Mouse (Mus musculus): Measurements from ENCODE around the gene Stac. TPM values are rescaled to one million over a fixed set of nuclear protein-coding genes. Genes with fewer than 3 reads are reported as not detected.

The Stac gene
- polyA plus RNA-seq, 1 experiment from 2014 or later = 0.35 TPM

DNA sequence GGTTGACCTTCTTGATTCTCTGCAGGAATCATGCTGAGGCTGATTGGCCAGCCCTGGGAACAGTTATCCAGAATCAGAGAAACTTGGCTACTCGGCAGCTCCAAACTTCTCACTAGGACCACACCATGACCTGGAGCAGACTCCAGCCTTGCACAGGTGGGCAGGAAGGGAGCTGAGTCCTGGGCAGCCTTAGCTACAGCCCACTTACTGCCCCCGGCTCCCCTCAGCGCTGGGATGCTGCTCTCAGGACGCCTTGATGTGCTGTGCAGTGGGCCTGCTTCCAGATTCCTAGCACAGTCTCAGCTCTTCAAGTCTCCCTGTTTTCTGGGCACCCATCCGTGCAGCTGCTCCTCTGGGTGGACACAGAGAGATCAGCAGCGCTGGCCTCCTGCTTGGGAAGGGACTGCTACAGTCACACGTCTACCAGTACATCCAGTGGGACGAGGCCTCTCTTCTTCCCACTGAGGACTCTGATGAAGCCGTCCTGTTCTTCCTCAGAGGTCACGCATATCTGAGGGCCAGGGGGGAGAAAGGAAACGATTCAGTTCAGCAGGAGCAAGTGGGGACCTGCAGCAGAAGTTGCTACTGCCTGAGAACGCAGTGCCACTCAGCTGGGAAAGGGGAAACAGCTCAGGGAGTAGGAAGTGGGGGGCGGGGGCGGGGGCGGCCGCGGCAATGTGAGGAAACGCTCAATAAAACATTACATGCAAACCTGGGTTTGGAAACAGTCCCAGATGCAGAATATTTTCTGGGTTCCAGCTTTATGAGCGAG is 127.7 kb downstream of the Stac start:
- no peaks in the 10 kb centered on the region for H3K9me3 ChIP-seq (replicated peaks; ENCODE audit: control insufficient read depth, low read length)
- H3K4me1 ChIP-seq (ENCODE audit: control insufficient read depth, insufficient read depth, low read length) = no peaks in the 10 kb centered on the region
- ATAC-seq (replicated peaks; ENCODE audit: insufficient number of reproducible peaks, low FRiP score, low TSS enrichment, low read depth) = no peak
- H3K4me3 ChIP-seq (ENCODE audit: low read depth, low read length) = no peak overlapping the region
- DNase-seq (ENCODE audit: low spot score) = no peak
- 59% methylated on average over 19 of the region's 19 CpGs for WGBS
- no peak overlapping the region for H3K9ac ChIP-seq (replicated peaks; ENCODE audit: low read length)
- H3K27ac ChIP-seq (replicated peaks; ENCODE audit: low read depth, low read length) = no peak overlapping the region
- no peak overlapping the region for H3K4me2 ChIP-seq (ENCODE audit: low read depth, low read length)
- no peaks in the 10 kb centered on the region for H3K36me3 ChIP-seq (replicated peaks; ENCODE audit: control insufficient read depth, insufficient read depth, low read depth, low read length)
- no peaks in the 10 kb centered on the region for H3K27me3 ChIP-seq (ENCODE audit: control insufficient read depth, insufficient read depth, low read length)

- 49% methylated on average over 3 of the region's 3 CpGs for WGBS
- Histone ChIP-seq H3K9ac (replicated peaks; ENCODE audit: low read length) (no peak overlapping the region), H3K4me2 (ENCODE audit: low read depth, low read length) (no peak overlapping the region), H3K4me3 (ENCODE audit: low read depth, low read length) (no peak overlapping the region), H3K27ac (replicated peaks; ENCODE audit: low read depth, low read length) (no peak overlapping the region), H3K27me3 (ENCODE audit: control insufficient read depth, insufficient read depth, low read length) (no peaks in the 10 kb centered on the region), H3K4me1 (ENCODE audit: control insufficient read depth, insufficient read depth, low read length) (no peaks in the 10 kb centered on the region), H3K9me3 (replicated peaks; ENCODE audit: control insufficient read depth, low read length) (no peaks in the 10 kb centered on the region), H3K36me3 (replicated peaks; ENCODE audit: control insufficient read depth, insufficient read depth, low read depth, low read length) (no peaks in the 10 kb centered on the region)
- DNase-seq (ENCODE audit: low spot score) (peak; percentile 33), ATAC-seq (replicated peaks; ENCODE audit: insufficient number of reproducible peaks, low FRiP score, low TSS enrichment, low read depth) (no peak; the same call in 1 of the 2 replicates)
Observed at GRCm38 (mm10) chr9:111556699-111557098, 133.4 kb downstream of the Stac start.

- H3K4me3 ChIP-seq (ENCODE audit: low read depth, low read length) = no peak overlapping the region
- no peak overlapping the region for H3K9ac ChIP-seq (replicated peaks; ENCODE audit: low read length)
- no peaks in the 10 kb centered on the region for H3K4me1 ChIP-seq (ENCODE audit: control insufficient read depth, insufficient read depth, low read length)
- H3K9me3 ChIP-seq (replicated peaks; ENCODE audit: control insufficient read depth, low read length) = no peaks in the 10 kb centered on the region
- no peak overlapping the region for H3K27ac ChIP-seq (replicated peaks; ENCODE audit: low read depth, low read length)
- H3K36me3 ChIP-seq (replicated peaks; ENCODE audit: control insufficient read depth, insufficient read depth, low read depth, low read length) = no peaks in the 10 kb centered on the region
- DNase-seq (ENCODE audit: low spot score) (no peak), ATAC-seq (replicated peaks; ENCODE audit: insufficient number of reproducible peaks, low FRiP score, low TSS enrichment, low read depth) (no peak)
- no peak overlapping the region for H3K4me2 ChIP-seq (ENCODE audit: low read depth, low read length)
- 70% methylated on average over 3 of the region's 3 CpGs for WGBS
- no peaks in the 10 kb centered on the region for H3K27me3 ChIP-seq (ENCODE audit: control insufficient read depth, insufficient read depth, low read length)
Observed at GRCm38 (mm10) chr9:111552865-111553264, 137.3 kb downstream of the Stac start.

DNA sequence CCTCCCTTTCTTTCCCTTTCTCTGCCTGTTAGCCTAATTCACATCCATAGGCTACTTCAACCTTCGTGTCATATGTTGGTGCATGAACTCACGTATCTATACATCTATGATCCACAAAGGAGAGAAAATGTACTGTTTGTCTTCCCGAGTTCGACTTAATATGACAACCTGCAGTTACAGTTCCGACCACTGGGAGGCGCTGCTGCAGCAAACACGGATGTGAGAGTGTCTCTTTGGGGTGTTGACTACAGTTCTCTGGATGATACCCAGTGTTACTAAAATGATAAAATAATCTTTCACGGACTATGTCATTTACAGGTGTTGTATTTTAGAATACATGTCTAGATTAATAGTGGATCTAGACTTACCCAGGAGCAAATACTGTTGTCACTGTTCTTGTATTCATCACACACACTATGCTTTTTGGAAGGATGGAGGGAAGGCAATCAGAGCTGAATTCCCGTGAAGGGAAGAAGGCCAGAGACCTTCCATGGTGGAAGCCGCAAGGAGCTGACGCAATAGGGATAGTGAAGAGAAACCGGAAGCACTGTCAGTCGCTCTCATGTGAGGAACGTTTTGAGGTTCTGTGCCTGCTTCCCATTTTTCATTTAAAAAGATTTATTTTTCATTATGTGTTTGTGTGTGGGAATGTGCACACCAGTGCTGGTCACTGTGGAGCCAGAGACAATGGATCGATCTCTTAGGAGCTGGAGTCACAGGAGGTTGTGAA is 138.5 kb downstream of the Stac start:
- Histone ChIP-seq H3K4me2 (ENCODE audit: low read depth, low read length) (no peak overlapping the region), H3K27ac (replicated peaks; ENCODE audit: low read depth, low read length) (no peak overlapping the region), H3K9me3 (replicated peaks; ENCODE audit: control insufficient read depth, low read length) (no peaks in the 10 kb centered on the region), H3K4me1 (ENCODE audit: control insufficient read depth, insufficient read depth, low read length) (no peaks in the 10 kb centered on the region), H3K9ac (replicated peaks; ENCODE audit: low read length) (no peak overlapping the region), H3K36me3 (replicated peaks; ENCODE audit: control insufficient read depth, insufficient read depth, low read depth, low read length) (no peaks in the 10 kb centered on the region), H3K4me3 (ENCODE audit: low read depth, low read length) (no peak overlapping the region), H3K27me3 (ENCODE audit: control insufficient read depth, insufficient read depth, low read length) (no peaks in the 10 kb centered on the region)
- no peak for ATAC-seq (replicated peaks; ENCODE audit: insufficient number of reproducible peaks, low FRiP score, low TSS enrichment, low read depth)
- peak; percentile 42 for DNase-seq (ENCODE audit: low spot score)
- WGBS = 59% methylated on average over 15 of the region's 15 CpGs

DNA sequence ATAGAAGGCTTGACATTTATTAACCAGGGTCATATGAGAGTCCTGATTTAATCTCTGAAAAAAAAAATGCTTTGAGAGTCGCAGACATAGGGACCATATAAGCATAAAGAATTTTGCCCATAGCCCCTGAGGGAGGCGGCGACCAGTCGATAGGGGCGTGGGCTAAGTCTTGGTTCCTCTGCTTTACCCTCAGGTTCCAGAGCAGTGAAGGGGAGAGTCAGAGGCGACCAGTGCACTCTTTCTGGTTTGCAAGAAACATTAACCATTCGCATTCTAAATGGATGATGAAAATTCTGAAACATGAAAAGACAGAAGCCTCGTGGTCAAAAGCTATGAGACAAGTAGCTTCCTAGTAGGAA is 139.2 kb downstream of the Stac start:
- ATAC-seq (replicated peaks; ENCODE audit: insufficient number of reproducible peaks, low FRiP score, low TSS enrichment, low read depth) (no peak), DNase-seq (ENCODE audit: low spot score) (no peak)
- H3K9me3 ChIP-seq (replicated peaks; ENCODE audit: control insufficient read depth, low read length) = no peaks in the 10 kb centered on the region
- no peaks in the 10 kb centered on the region for H3K27me3 ChIP-seq (ENCODE audit: control insufficient read depth, insufficient read depth, low read length)
- WGBS = 83% methylated on average over 8 of the region's 8 CpGs
- no peaks in the 10 kb centered on the region for H3K36me3 ChIP-seq (replicated peaks; ENCODE audit: control insufficient read depth, insufficient read depth, low read depth, low read length)
- no peak overlapping the region for H3K9ac ChIP-seq (replicated peaks; ENCODE audit: low read length)
- H3K4me2 ChIP-seq (ENCODE audit: low read depth, low read length) = no peak overlapping the region
- H3K4me1 ChIP-seq (ENCODE audit: control insufficient read depth, insufficient read depth, low read length) = no peaks in the 10 kb centered on the region
- H3K4me3 ChIP-seq (ENCODE audit: low read depth, low read length) = no peak overlapping the region
- no peak overlapping the region for H3K27ac ChIP-seq (replicated peaks; ENCODE audit: low read depth, low read length)

DNA sequence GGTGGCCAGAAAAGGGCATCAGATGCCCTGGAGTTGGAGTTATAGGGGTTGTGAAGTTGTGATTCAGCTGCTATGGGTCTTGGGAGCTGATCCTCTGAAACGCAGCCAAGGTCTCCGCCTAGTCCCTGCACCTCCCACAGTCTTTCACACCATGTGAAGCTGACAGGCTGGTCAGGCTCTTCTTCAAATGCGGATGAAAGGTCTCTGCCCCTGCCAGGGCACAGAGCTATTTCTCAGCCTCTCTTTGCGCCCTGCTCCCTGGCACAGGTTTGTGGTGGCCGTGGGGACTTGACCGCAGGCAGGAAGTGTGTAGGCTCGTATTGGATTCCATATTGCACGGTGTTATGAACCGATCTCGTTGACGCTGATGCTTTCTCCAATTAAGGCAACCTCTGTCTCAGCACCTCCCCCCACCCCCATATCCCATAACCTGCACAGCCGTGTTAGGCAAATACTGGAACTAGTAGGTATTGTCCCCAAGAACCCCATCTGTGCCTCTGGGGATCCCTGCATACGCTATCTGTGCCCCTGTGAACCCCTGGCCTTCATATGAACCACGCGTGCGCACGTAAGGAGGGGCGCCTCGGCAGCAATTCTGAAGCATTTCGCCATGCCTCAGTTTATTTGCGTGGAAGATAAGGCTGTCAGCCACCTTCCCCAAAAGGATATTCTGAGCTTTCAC is 139.7 kb downstream of the Stac start:
- WGBS = 82% methylated on average over 21 of the region's 21 CpGs
- H3K4me2 ChIP-seq (ENCODE audit: low read depth, low read length) = no peak overlapping the region
- ATAC-seq (replicated peaks; ENCODE audit: insufficient number of reproducible peaks, low FRiP score, low TSS enrichment, low read depth) (no peak), DNase-seq (ENCODE audit: low spot score) (no peak)
- no peaks in the 10 kb centered on the region for H3K36me3 ChIP-seq (replicated peaks; ENCODE audit: control insufficient read depth, insufficient read depth, low read depth, low read length)
- H3K9me3 ChIP-seq (replicated peaks; ENCODE audit: control insufficient read depth, low read length) = no peaks in the 10 kb centered on the region
- no peak overlapping the region for H3K9ac ChIP-seq (replicated peaks; ENCODE audit: low read length)
- H3K4me3 ChIP-seq (ENCODE audit: low read depth, low read length) = no peak overlapping the region
- H3K27ac ChIP-seq (replicated peaks; ENCODE audit: low read depth, low read length) = no peak overlapping the region
- H3K27me3 ChIP-seq (ENCODE audit: control insufficient read depth, insufficient read depth, low read length) = no peaks in the 10 kb centered on the region
- H3K4me1 ChIP-seq (ENCODE audit: control insufficient read depth, insufficient read depth, low read length) = no peaks in the 10 kb centered on the region

DNA sequence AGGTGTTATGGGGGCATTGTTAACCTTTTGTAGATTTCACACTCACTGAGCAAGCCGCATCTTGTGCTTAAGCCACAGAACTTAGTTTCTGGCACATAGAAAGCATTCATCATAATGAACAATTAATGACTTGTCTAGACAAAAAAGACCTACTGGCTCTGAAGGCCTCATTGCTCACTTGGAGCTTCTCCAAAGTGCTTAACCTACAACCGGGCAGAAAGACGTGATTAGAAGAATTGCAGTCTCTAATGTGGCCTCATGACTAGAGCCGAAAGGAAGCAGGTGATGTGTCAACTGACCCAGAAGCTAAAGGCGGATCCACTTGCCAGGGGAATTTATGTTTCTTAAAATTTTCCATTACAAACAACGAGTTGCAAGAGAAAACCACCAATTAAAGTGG is 147.5 kb downstream of the Stac start:
- Histone ChIP-seq H3K36me3 (replicated peaks; ENCODE audit: control insufficient read depth, insufficient read depth, low read depth, low read length) (no peaks in the 10 kb centered on the region), H3K4me2 (ENCODE audit: low read depth, low read length) (no peak overlapping the region), H3K27me3 (ENCODE audit: control insufficient read depth, insufficient read depth, low read length) (no peaks in the 10 kb centered on the region), H3K4me3 (ENCODE audit: low read depth, low read length) (no peak overlapping the region), H3K9ac (replicated peaks; ENCODE audit: low read length) (no peak overlapping the region), H3K9me3 (replicated peaks; ENCODE audit: control insufficient read depth, low read length) (no peaks in the 10 kb centered on the region), H3K27ac (replicated peaks; ENCODE audit: low read depth, low read length) (no peak overlapping the region), H3K4me1 (ENCODE audit: control insufficient read depth, insufficient read depth, low read length) (no peaks in the 10 kb centered on the region)
- WGBS = 81% methylated on average over 6 of the region's 6 CpGs
- ATAC-seq (replicated peaks; ENCODE audit: insufficient number of reproducible peaks, low FRiP score, low TSS enrichment, low read depth) (no peak), DNase-seq (ENCODE audit: low spot score) (no peak)

Data from embryonic facial prominence, embryonic 11.5 days (tissue).